Mouse (Mus musculus) myocyte (in vitro differentiated cells): ENCODE measurements around the gene Olfr1101. TPM values are rescaled to one million over a fixed set of nuclear protein-coding genes. Genes with fewer than 3 reads are reported as not detected.

ENCODE experiments used
- H3K27me3 ChIP-seq: one replicate; pipeline ENCODE4 v1.6.1; 2011; ENCODE audit not compliant: control insufficient read depth, insufficient read depth, insufficient read length
- H3K36me3 ChIP-seq: one replicate; pipeline ENCODE4 v1.6.1; 2011; ENCODE audit not compliant: control insufficient read depth, insufficient read depth
- H3K4me2 ChIP-seq: one replicate; pipeline ENCODE4 v1.6.1; 2011; ENCODE audit warnings: low read depth, control low read depth
- H3K4me3 ChIP-seq: one replicate; pipeline ENCODE4 v1.5.1; 2011; ENCODE audit warnings: mild to moderate bottlenecking, control low read depth, moderate library complexity
- H3K79me2 ChIP-seq: one replicate; pipeline ENCODE4 v1.6.1; 2011; ENCODE audit not compliant: control insufficient read depth, insufficient read depth
- H3ac ChIP-seq: one replicate; pipeline ENCODE4 v1.6.1; 2011; ENCODE audit not compliant: control insufficient read depth, insufficient read length
- CEBPB ChIP-seq: IDR thresholded peaks from 2 replicates; pipeline ENCODE4 v1.6.1; 2011; ENCODE audit warnings: mild to moderate bottlenecking, moderate library complexity; ENCODE audit not compliant: poor library complexity, insufficient read depth, severe bottlenecking
- E2F4 ChIP-seq: IDR thresholded peaks from one replicate; pipeline ENCODE4 v1.6.1; 2011; ENCODE audit warnings: mild to moderate bottlenecking, control low read depth, moderate library complexity; ENCODE audit not compliant: insufficient read depth
- MAX ChIP-seq: IDR thresholded peaks from one replicate; pipeline ENCODE4 v1.6.1; 2011; ENCODE audit warnings: low read depth, mild to moderate bottlenecking, control low read depth
- MYOD1 ChIP-seq, 3 experiments: IDR thresholded peaks; one replicate each; pipeline ENCODE4 v1.6.1; 2011; ENCODE audit warnings: control low read depth in 2 of 3, low read depth in 2 of 3, mild to moderate bottlenecking in 2 of 3, moderate library complexity in 1 of 3; ENCODE audit not compliant: insufficient read length in 2 of 3, control insufficient read depth in 1 of 3
- MYOG ChIP-seq, 3 experiments: IDR thresholded peaks; one replicate each; pipeline ENCODE4 v1.6.1; 2011; ENCODE audit warnings: control low read depth in 2 of 3, low read depth in 2 of 3, mild to moderate bottlenecking in 2 of 3; ENCODE audit not compliant: insufficient read length in 2 of 3, control insufficient read depth in 1 of 3, insufficient read depth in 1 of 3
- POLR2A ChIP-seq: IDR thresholded peaks from one replicate; pipeline ENCODE4 v1.6.1; 2011; ENCODE audit warnings: low read depth, mild to moderate bottlenecking, control low read depth, moderate library complexity; ENCODE audit not compliant: insufficient read length
- POLR2AphosphoS2 ChIP-seq: IDR thresholded peaks from one replicate; pipeline ENCODE4 v1.6.1; 2011; ENCODE audit warnings: low read depth, control low read depth; ENCODE audit not compliant: insufficient read length
- REST ChIP-seq: IDR thresholded peaks from one replicate; pipeline ENCODE4 v1.6.1; 2011; ENCODE audit warnings: mild to moderate bottlenecking, control low read depth, moderate library complexity; ENCODE audit not compliant: insufficient read depth, insufficient read length
- SRF ChIP-seq: IDR thresholded peaks from one replicate; pipeline ENCODE4 v1.6.1; 2011; ENCODE audit warnings: low read depth; ENCODE audit not compliant: control insufficient read depth, insufficient read length
- TCF12 ChIP-seq: IDR thresholded peaks from one replicate; pipeline ENCODE4 v1.6.1; 2011; ENCODE audit warnings: mild to moderate bottlenecking, control low read depth; ENCODE audit not compliant: poor library complexity, insufficient read depth, severe bottlenecking
- TCF3 ChIP-seq: IDR thresholded peaks from one replicate; pipeline ENCODE4 v1.6.1; 2011; ENCODE audit warnings: low read depth, control low read depth; ENCODE audit not compliant: insufficient read length
- USF1 ChIP-seq: IDR thresholded peaks from one replicate; pipeline ENCODE4 v1.6.1; 2011; ENCODE audit warnings: low read depth, mild to moderate bottlenecking, control low read depth, moderate library complexity
- polyA plus RNA-seq: library from polyadenylated mRNA; unstranded; fragments of >200 nt; fragmentation: generic; extraction: Trizol; gene quantifications from one replicate; pipeline ENCODE4 v1.2.1, GENCODE M21; 2012; ENCODE audit warnings: missing spikeins

The Olfr1101 gene
- polyA plus RNA-seq: not detected

GRCm38 (mm10) chr2:86991121-86991520 lies at the start of gene Olfr1101:
Olfr1101 (minus strand) TSS chr2:86991221.
- Histone ChIP-seq H3K4me3 (no peak within 1 kb of the TSS), H3K4me2 (no peak within 1 kb of the TSS), H3K36me3 (no peaks in the 10 kb centered on the region), H3K27me3 (no peaks in the 10 kb centered on the region), H3K79me2 (no peaks in the 10 kb centered on the region), H3ac (no peak within 1 kb of the TSS)
- TF ChIP-seq REST (no peak), MYOD1 (IDR thresholded peaks at IDR 0.05; ENCODE audit: control insufficient read depth in 1 of 3, insufficient read length in 2 of 3, low read depth in 2 of 3) (no peak), TCF3 (no peak), CEBPB (no peak), USF1 (no peak), POLR2AphosphoS2 (no peak), POLR2A (no peak), TCF12 (no peak), E2F4 (no peak), MYOG (IDR thresholded peaks at IDR 0.05; ENCODE audit: control insufficient read depth in 1 of 3, insufficient read depth in 1 of 3, insufficient read length in 2 of 3, low read depth in 2 of 3) (no peak), MAX (no peak)

- H3K36me3 ChIP-seq: no peaks in the 10 kb centered on the region
- H3K4me3 ChIP-seq: no peak within 1 kb of the TSS
- no peak within 1 kb of the TSS for H3ac ChIP-seq
- H3K27me3 ChIP-seq: no peaks in the 10 kb centered on the region
- no peak within 1 kb of the TSS for H3K4me2 ChIP-seq
- TF ChIP-seq SRF (no peak), MYOD1 (IDR thresholded peaks at IDR 0.05; ENCODE audit: control insufficient read depth in 1 of 3, insufficient read length in 2 of 3, low read depth in 2 of 3) (no peak), TCF12 (no peak), MAX (no peak), TCF3 (no peak), MYOG (IDR thresholded peaks at IDR 0.05; ENCODE audit: control insufficient read depth in 1 of 3, insufficient read depth in 1 of 3, insufficient read length in 2 of 3, low read depth in 2 of 3) (no peak)
- H3K79me2 ChIP-seq: no peaks in the 10 kb centered on the region
Measured at GRCm38 (mm10) chr2:87036431-87036830, 45.4 kb upstream of the Olfr1101 start, which contains the start of gene Olfr1105. Olfr1105 (minus strand) TSS chr2:87036531.

- no peaks in the 10 kb centered on the region for H3K79me2 ChIP-seq
- no peak within 1 kb of the TSS for H3K4me3 ChIP-seq
- H3K36me3 ChIP-seq: no peaks in the 10 kb centered on the region
- no peaks in the 10 kb centered on the region for H3K27me3 ChIP-seq
- TF ChIP-seq MAX: no peak
- no peak for TF ChIP-seq E2F4
- no peak for TF ChIP-seq MYOG (IDR thresholded peaks at IDR 0.05; ENCODE audit: control insufficient read depth in 1 of 3, insufficient read depth in 1 of 3, insufficient read length in 2 of 3, low read depth in 2 of 3)
- TF ChIP-seq CEBPB: no peak
- no peak for TF ChIP-seq POLR2A
- TF ChIP-seq MYOD1 (IDR thresholded peaks at IDR 0.05; ENCODE audit: control insufficient read depth in 1 of 3, insufficient read length in 2 of 3, low read depth in 2 of 3): no peak
- no peak for TF ChIP-seq SRF
- no peak for TF ChIP-seq USF1
- H3K4me2 ChIP-seq: no peak within 1 kb of the TSS
- no peak within 1 kb of the TSS for H3ac ChIP-seq
Measured at GRCm38 (mm10) chr2:87026980-87027379, 36.0 kb upstream of the Olfr1101 start, which contains the start of gene Olfr1104. Olfr1104 (minus strand) TSS chr2:87027080.

- no peak for TF ChIP-seq MAX
- no peak for TF ChIP-seq MYOD1 (IDR thresholded peaks at IDR 0.05; ENCODE audit: control insufficient read depth in 1 of 3, insufficient read length in 2 of 3, low read depth in 2 of 3)
- TF ChIP-seq REST: no peak
- TF ChIP-seq POLR2AphosphoS2: no peak
- no peak for TF ChIP-seq SRF
- no peak for TF ChIP-seq E2F4
- no peak for TF ChIP-seq TCF3
- no peak for TF ChIP-seq CEBPB
- TF ChIP-seq TCF12: no peak
- no peak for TF ChIP-seq USF1
- TF ChIP-seq MYOG (IDR thresholded peaks at IDR 0.05; ENCODE audit: control insufficient read depth in 1 of 3, insufficient read depth in 1 of 3, insufficient read length in 2 of 3, low read depth in 2 of 3): no peak
- TF ChIP-seq POLR2A: no peak
- no peaks in the 10 kb centered on the region for H3K79me2 ChIP-seq
- H3K27me3 ChIP-seq: no peaks in the 10 kb centered on the region
- no peak within 1 kb of the TSS for H3K4me3 ChIP-seq
- no peak within 1 kb of the TSS for H3ac ChIP-seq
- H3K36me3 ChIP-seq: no peaks in the 10 kb centered on the region
- no peak within 1 kb of the TSS for H3K4me2 ChIP-seq
Measured at GRCm38 (mm10) chr2:86998098-86998497, 7.1 kb upstream of the Olfr1101 start, which contains the start of gene Olfr1102. Olfr1102 (plus strand) TSS chr2:86998398.

GRCm38 (mm10) chr2:86979854-86980253 lies 11.2 kb downstream of the Olfr1101 start, which contains the start of gene Olfr1100:
Olfr1100 (minus strand) TSS chr2:86979954.
- TF ChIP-seq TCF3 (no peak), USF1 (no peak), TCF12 (no peak), CEBPB (no peak)
- Histone ChIP-seq H3ac (no peak within 1 kb of the TSS), H3K4me2 (no peak within 1 kb of the TSS), H3K27me3 (no peaks in the 10 kb centered on the region), H3K36me3 (no peaks in the 10 kb centered on the region), H3K79me2 (no peaks in the 10 kb centered on the region), H3K4me3 (no peak within 1 kb of the TSS)
